Mouse (Mus musculus) cerebellum, adult 2 months (tissue): Measurements from ENCODE around the gene Tns1. TPM values are rescaled to one million over a fixed set of nuclear protein-coding genes. Genes with fewer than 3 reads are reported as not detected.

Experiments used
- DNase-seq, 2 experiments: peaks; one replicate each; pipeline ENCODE4 v3.0.0; 2021
- H3K27ac ChIP-seq: fragments of 200-500 bp; 2 replicates; pipeline ENCODE4 v1.5.1; 2012; ENCODE audit warnings: low read length, control low read depth, inconsistent platforms; ENCODE audit not compliant: insufficient read depth
- H3K27me3 ChIP-seq: fragments of 200-500 bp; 2 replicates; pipeline ENCODE4 v1.6.1; 2012; ENCODE audit warnings: inconsistent platforms, mild to moderate bottlenecking, low read length, moderate library complexity; ENCODE audit not compliant: control insufficient read depth, insufficient read depth
- H3K4me1 ChIP-seq: fragments of 200-500 bp; 2 replicates; pipeline ENCODE4 v1.6.1; 2011; ENCODE audit warnings: low read length; ENCODE audit not compliant: control insufficient read depth, insufficient read depth
- H3K4me3 ChIP-seq: fragments of 200-500 bp; replicated peaks from 2 replicates; pipeline ENCODE3; 2011; ENCODE audit warnings: mild to moderate bottlenecking, low read depth, low read length, control low read depth; ENCODE audit not compliant: insufficient read depth
- CTCF ChIP-seq: fragments of 200-500 bp; IDR thresholded peaks from 2 replicates; pipeline ENCODE4 v1.5.1; 2011; ENCODE audit warnings: low read depth, mild to moderate bottlenecking, control low read depth, low read length, moderate library complexity, borderline replicate concordance; ENCODE audit not compliant: insufficient read depth
- POLR2A ChIP-seq: fragments of 200-500 bp; IDR thresholded peaks from 2 replicates; pipeline ENCODE4 v1.6.1; 2011; ENCODE audit warnings: low read length, control low read depth, borderline replicate concordance; ENCODE audit not compliant: insufficient read depth
- WGBS: fragments of 180-500 bp; shearing (Covaris S2); methylation state at CpG from one replicate; pipeline ENCODE4 v1.1.7; 2018; 5-methylcytosine and 5-hydroxymethylcytosine counted together
- polyA plus RNA-seq: library from polyadenylated mRNA; depleted of rRNA; stranded (reverse); fragments of >200 nt; gene quantifications from 2 replicates; pipeline ENCODE4 v1.2.3, GENCODE M21; 2012

Tns1 gene
- polyA plus RNA-seq, 1 experiment, result 25.1 TPM

DNA sequence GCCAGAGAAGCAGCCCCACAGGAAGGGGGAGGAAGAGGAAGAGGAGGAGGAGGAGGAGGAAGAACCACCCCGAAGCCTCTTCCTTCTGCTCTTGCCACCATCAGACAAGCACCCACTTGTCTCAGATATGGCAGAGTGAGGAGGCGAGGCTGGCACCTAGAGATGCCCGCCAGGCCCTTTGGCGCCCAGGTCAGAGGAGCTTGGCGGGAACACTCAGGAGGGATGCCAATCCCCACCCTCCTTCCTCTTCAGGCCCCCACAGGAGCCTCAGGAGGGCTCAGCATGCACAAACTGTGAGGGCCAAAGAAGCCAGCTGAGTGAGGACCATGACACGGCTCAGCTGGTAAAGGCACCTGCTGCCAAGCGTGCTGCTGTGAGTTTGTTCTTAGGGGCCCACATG is 3.1 kb downstream of the Tns1 start:
- TF ChIP-seq POLR2A, result no peak
- TF ChIP-seq CTCF, result no peak
- WGBS, result 47% methylated on average over 7 of the region's 7 CpGs
- no peak overlapping the region for H3K27ac ChIP-seq
- H3K27me3 ChIP-seq, result peaks cover 7% of the 10 kb centered on the region; the same call in 1 of the 2 replicates
- no peak overlapping the region for H3K4me3 ChIP-seq
- 0 out of 2 replicates have a peak, but pooled peaks cover 3% of the 10 kb centered on the region for H3K4me1 ChIP-seq
- DNase-seq, result no peak

DNA sequence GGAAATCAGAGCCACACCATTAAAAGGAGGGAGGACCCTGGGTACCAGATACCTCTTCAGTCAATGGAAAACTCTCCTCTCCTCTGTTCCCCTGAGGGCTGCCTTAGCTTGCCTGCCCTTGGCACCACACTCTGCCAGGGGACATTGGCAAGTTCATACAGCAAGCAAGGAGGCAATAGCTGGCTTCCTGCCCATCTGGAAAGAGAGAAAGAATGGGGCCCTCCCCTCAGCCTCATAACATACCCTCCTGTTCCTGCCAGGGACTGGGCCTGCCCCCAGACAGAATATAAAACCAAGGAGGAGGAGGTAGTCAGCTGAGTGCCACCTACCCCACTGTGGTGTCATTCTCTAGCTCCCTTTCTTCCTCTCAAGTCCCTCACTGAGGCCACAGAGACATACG is 5.1 kb downstream of the Tns1 start:
- 73% methylated on average over 1 of the region's 1 CpGs for WGBS
- H3K4me1 ChIP-seq, result 0 out of 2 replicates have a peak, but pooled peaks cover 3% of the 10 kb centered on the region

DNA sequence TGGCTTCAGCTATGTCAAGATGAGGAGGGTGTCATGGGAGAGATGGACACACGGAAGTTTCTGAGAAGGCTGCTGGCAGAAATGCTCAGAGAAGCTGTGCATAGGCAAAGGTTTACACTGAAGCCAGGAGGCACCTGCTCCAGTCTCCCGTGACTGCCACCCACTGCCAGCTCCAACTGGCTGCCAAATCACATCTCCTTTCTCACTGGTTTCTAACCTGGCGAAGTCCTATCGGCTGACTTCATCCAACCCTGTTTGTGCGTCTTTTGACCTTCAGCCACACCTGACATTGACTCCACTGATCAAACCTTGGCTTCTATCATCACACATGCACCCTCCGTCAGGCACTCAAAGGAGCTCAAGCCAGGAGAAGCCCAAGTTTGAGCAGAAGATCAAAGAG is 6.4 kb downstream of the Tns1 start:
- no peak overlapping the region for H3K4me3 ChIP-seq
- peaks cover 1% of the 10 kb centered on the region; the same call in 1 of the 2 replicates for H3K27me3 ChIP-seq
- WGBS, result 33% methylated on average over 6 of the region's 6 CpGs
- H3K27ac ChIP-seq, result no peak overlapping the region
- TF ChIP-seq POLR2A (no peak), CTCF (no peak)
- no peak for DNase-seq
- H3K4me1 ChIP-seq, result peaks cover 3% of the 10 kb centered on the region; the same call in 1 of the 2 replicates

More for the DNA sequence above, 5.1 kb downstream of the Tns1 start:
- no peak overlapping the region for H3K4me3 ChIP-seq
- no peak overlapping the region for H3K27ac ChIP-seq
- TF ChIP-seq POLR2A (no peak), CTCF (no peak)
- H3K27me3 ChIP-seq, result peaks cover 4% of the 10 kb centered on the region; the same call in 1 of the 2 replicates
- no peak for DNase-seq

DNA sequence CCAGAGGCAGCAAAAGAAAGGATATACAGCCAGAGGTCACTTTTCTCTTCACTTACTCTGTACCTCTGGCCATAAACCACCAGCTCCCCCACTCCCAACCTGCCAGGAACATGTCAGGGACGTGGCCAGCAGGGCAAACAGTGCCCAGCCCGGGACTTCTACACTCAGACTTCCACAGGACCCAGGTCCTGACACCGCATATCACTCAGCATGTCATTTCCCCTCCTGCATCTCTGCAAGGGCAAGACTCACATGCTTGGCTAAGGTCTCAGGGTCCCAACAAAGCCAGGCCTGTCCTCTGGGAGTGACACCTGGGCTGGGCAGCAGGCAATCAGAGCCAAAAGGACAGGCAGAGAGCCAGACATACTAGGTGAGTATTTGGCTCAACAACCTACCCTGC is 11.2 kb downstream of the Tns1 start:
- H3K27ac ChIP-seq, result no peak overlapping the region
- H3K27me3 ChIP-seq, result peaks cover under 1% of the 10 kb centered on the region; the same call in 1 of the 2 replicates
- DNase-seq, result no peak
- H3K4me3 ChIP-seq, result no peak overlapping the region
- 48% methylated on average over 3 of the region's 3 CpGs for WGBS
- TF ChIP-seq CTCF (no peak), POLR2A (no peak)
- peaks cover 4% of the 10 kb centered on the region; the same call in 1 of the 2 replicates for H3K4me1 ChIP-seq

DNA sequence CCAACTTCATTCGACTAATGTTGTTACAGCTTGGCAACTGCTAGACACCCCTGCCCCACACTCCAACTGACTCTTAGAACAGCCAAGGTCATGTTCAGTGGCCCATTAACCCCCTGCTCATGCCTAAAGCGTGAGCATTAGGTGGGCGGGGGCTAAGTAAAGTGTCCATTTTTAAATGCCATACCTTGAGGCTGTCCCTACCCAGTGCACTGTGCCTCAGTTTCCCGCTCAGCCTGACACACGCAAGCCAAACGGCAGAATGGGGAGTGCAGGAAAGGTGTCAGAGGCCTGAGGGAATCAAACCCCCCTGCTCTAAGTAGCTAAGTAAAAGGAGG is 12.6 kb downstream of the Tns1 start:
- Histone ChIP-seq H3K4me3 (no peak overlapping the region), H3K27me3 (no peaks in the 10 kb centered on the region), H3K27ac (no peak overlapping the region), H3K4me1 (peaks cover 7% of the 10 kb centered on the region)
- DNase-seq, result no peak
- TF ChIP-seq CTCF (no peak), POLR2A (no peak)
- WGBS, result 42% methylated on average over 6 of the region's 6 CpGs

DNA sequence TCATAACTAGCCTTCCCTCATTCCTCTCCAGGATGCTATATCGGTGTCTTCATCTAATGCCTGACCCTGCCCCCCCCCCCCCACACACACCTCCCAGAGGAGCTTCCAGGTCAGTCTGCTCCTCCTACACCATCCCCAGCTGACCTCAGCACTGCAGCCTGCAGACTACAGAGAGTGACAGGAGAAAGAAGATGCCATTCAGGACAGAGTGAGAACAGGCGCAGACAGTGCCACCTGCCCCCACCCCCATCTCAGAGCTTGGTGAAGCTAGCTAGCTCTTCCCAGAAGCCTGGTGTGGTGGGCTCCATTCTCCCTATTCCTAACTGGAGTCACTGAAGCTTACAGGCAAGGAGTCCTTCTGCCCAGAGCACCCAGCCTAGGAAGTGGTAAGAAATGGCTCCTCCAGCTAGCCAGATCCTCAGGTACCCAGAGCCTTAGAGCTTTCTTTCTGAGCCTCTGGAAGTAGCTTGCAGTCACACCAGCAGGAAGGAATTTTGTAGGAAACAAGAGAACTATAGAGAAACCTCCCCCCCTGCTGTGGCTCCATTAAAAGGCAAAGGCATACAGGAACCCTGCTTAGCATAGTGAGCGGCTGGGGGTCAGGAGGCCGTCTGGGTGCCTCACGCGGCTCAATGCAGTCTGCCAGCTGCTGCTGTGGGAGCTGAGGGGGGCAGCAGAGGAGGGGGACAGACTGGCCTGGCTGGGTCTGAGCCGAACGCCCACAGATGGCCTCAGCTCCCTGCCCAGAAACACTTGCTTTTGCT is 13.1 kb downstream of the Tns1 start:
- TF ChIP-seq CTCF, result no peak
- TF ChIP-seq POLR2A, result no peak
- no peak overlapping the region for H3K4me3 ChIP-seq
- H3K4me1 ChIP-seq, result peaks cover 10% of the 10 kb centered on the region
- H3K27ac ChIP-seq, result no peak overlapping the region
- no peaks in the 10 kb centered on the region for H3K27me3 ChIP-seq
- DNase-seq, result no peak
- 31% methylated on average over 8 of the region's 8 CpGs for WGBS

DNA sequence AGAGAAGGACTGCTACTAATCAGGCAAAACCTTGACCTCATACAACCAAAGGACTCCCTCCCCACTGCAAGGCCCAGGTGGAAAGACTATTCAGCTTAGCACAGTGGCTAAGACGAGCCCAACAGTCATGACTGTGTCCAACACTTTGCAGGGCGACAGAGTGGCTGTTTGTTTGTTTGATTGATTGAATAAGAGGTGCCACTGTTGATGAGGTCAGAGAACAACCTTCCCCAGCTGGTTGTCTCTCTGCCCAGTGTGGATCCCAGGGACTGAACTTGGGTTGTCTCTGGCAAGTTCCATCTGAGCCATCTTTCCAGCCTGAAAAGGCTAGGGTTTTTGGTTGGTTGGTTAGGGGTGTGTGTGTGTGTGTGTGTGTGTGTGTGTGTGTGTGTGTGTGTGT is 14.6 kb downstream of the Tns1 start:
- Histone ChIP-seq H3K27ac (no peak overlapping the region), H3K4me3 (no peak overlapping the region), H3K4me1 (peaks cover 10% of the 10 kb centered on the region), H3K27me3 (no peaks in the 10 kb centered on the region)
- no peak for TF ChIP-seq POLR2A
- no peak for TF ChIP-seq CTCF
- DNase-seq, result no peak
- WGBS, result 94% methylated on average over 2 of the region's 2 CpGs

DNA sequence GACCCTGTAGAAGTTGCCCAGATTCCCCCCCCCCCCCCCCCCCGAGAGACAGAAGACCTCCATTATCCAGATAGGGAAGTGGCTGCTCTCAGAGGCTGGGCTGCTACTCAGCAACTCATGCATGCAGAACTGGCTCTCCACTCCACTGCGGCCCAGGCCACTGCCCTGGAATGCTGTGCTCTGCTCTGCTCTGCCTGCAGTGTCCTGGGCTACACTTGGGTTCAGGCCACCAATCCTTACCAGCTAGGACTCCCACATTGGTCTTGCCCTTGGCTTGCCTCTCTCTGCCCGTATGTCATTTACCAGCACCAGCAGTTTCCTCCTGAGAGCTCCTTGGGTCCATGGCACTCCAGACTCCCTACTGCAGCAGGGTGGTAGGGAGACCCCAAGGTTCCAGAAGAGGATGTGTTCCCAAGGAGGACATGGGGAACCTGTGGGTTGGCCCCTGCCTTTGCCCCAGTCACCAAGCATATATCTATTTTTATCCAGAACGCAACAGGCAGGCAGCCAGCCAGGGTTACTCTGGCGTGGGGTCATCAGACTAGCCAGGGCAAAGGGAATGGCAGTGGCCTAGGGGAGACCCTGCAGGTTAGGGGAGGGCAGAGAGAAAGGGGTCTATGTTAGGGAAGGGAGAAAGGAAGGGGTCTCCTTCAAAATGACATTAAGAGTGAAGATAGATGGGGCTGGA is 16.2 kb downstream of the Tns1 start:
- TF ChIP-seq POLR2A, result no peak
- no peak for TF ChIP-seq CTCF
- 53% methylated on average over 5 of the region's 5 CpGs for WGBS
- no peak overlapping the region for H3K27ac ChIP-seq
- DNase-seq, result no peak
- no peak overlapping the region for H3K4me3 ChIP-seq
- H3K4me1 ChIP-seq, result peaks cover 10% of the 10 kb centered on the region
- H3K27me3 ChIP-seq, result no peaks in the 10 kb centered on the region
